Comparison of ENCODE assay signal across 21 mouse cellular contexts in genomic region chr10:93442183-93442582, GRCm38 (mm10). TPM values are rescaled to one million over a fixed set of nuclear protein-coding genes. Genes with fewer than 3 reads are reported as not detected.
DNase-seq lines count a peak whose midpoint lies in the region; ATAC-seq lines count a peak whose summit lies in the region.
"Had no signal": no experiment of that assay in that cellular context is flagged by ENCODE, and none has a peak within 500 bp of the region (broad histone marks: within the 10 kb centered on the region; RNA-seq: fewer than 3 reads in every experiment).

No protein-coding gene starts in this region.

- WGBS in heart, embryonic 15.5 days: 49% methylated on average over 3 of the region's 3 CpGs
- 87% methylated on average over 3 of the region's 3 CpGs for WGBS in forebrain, embryonic 12.5 days

- H3K4me3 ChIP-seq in heart, embryonic 15.5 days: no peak overlapping the region
- no peak overlapping the region for H3K4me3 ChIP-seq in forebrain, embryonic 12.5 days (replicated peaks)
- H3K4me3 ChIP-seq: embryonic facial prominence, embryonic 12.5 days; erythroblast, embryonic 14.5 days; limb, embryonic 15.5 days; liver, embryonic 15.5 days; neural tube, embryonic 12.5 days had no signal

- no peaks in the 10 kb centered on the region for H3K27me3 ChIP-seq in heart, embryonic 15.5 days
- H3K27me3 ChIP-seq in forebrain, embryonic 12.5 days: no peaks in the 10 kb centered on the region
- H3K27me3 ChIP-seq: embryonic facial prominence, embryonic 12.5 days; limb, embryonic 15.5 days; liver, embryonic 15.5 days; neural tube, embryonic 12.5 days had no signal

- no peak overlapping the region for H3K9ac ChIP-seq in heart, embryonic 15.5 days
- H3K9ac ChIP-seq in forebrain, embryonic 12.5 days: no peak overlapping the region
- H3K9ac ChIP-seq: embryonic facial prominence, embryonic 12.5 days; limb, embryonic 15.5 days; liver, embryonic 15.5 days; neural tube, embryonic 12.5 days had no signal

- intact Hi-C loops in heart, postnatal 25 days (cut with DNase I): no loop called here

- H3K4me1 ChIP-seq in heart, embryonic 15.5 days (replicated peaks): peaks cover 67% of the 10 kb centered on the region
- H3K4me1 ChIP-seq in forebrain, embryonic 12.5 days: 0 out of 2 replicates have a peak, but pooled peaks cover 2% of the 10 kb centered on the region
- H3K4me1 ChIP-seq: neural tube, embryonic 12.5 days had no signal

- no peaks in the 10 kb centered on the region for H3K36me3 ChIP-seq in heart, embryonic 15.5 days
- H3K36me3 ChIP-seq in forebrain, embryonic 12.5 days (replicated peaks): no peaks in the 10 kb centered on the region
- H3K36me3 ChIP-seq: embryonic facial prominence, embryonic 12.5 days; G1E; limb, embryonic 15.5 days; liver, embryonic 15.5 days; neural tube, embryonic 12.5 days had no signal

- H3K27ac ChIP-seq in heart, embryonic 15.5 days: peak overlapping the region; percentile 81
- no peak overlapping the region for H3K27ac ChIP-seq in forebrain, embryonic 12.5 days
- H3K27ac ChIP-seq: embryonic facial prominence, embryonic 12.5 days; limb, embryonic 15.5 days; liver, embryonic 15.5 days; neural tube, embryonic 12.5 days had no signal

- ATAC-seq in heart, embryonic 15.5 days (replicated peaks; ENCODE audit: insufficient number of reproducible peaks, insufficient read depth, low FRiP score, low read depth): peak; percentile 47
- ATAC-seq in forebrain, embryonic 12.5 days (ENCODE audit: low FRiP score): no peak
- ATAC-seq: forebrain, embryonic 14.5 days had no signal

- DNase-seq in heart, postnatal 25 days (ENCODE audit: low spot score): no peak
- peak; percentile 51 for DNase-seq in thymus, postnatal 0 days (ENCODE audit: low spot score)
- no peak for DNase-seq in thymus, adult 18-20 months
- peak; percentile 54 for DNase-seq in adipocyte (ENCODE audit: low spot score)
- peak; percentile 37 for DNase-seq in naive thymus-derived CD4-positive, alpha-beta T cell, adult 2 months (ENCODE audit: low read depth)
- no peak for DNase-seq in kidney, adult 9 months
- DNase-seq: cerebellum, adult 8-10 months; gastrocnemius, postnatal 25 days; kidney, postnatal 14 days; lung, postnatal 4 days had no signal

- no peak overlapping the region for H3K4me2 ChIP-seq in heart, embryonic 15.5 days
- H3K4me2 ChIP-seq in forebrain, embryonic 12.5 days: no peak overlapping the region
- H3K4me2 ChIP-seq: embryonic facial prominence, embryonic 12.5 days; limb, embryonic 15.5 days; liver, embryonic 15.5 days; midbrain, embryonic 11.5 days; neural tube, embryonic 12.5 days had no signal

- H3K9me3 ChIP-seq in heart, embryonic 15.5 days (replicated peaks): no peaks in the 10 kb centered on the region
- H3K9me3 ChIP-seq in forebrain, embryonic 12.5 days: no peaks in the 10 kb centered on the region
- H3K9me3 ChIP-seq: embryonic facial prominence, embryonic 12.5 days; G1E; limb, embryonic 15.5 days; liver, embryonic 15.5 days; neural tube, embryonic 12.5 days had no signal

RNA-seq across cellular contexts. Expression of gene Lta4h, which starts 11.0 kb away (rescaled TPM):
- 328 and 364 TPM in 2 replicates for polyA plus RNA-seq in heart, embryonic 15.5 days (2015; fragmentation: Nextera tagmentation; extraction: Ambion mirVana)
- 10 to 100 TPM; 33.8 to 34.1 TPM for total RNA-seq in heart, postnatal 25 days (2021)
- polyA plus RNA-seq in thymus, postnatal 0 days (2015; fragmentation: Nextera tagmentation; extraction: Ambion mirVana): 261 and 264 TPM in 2 replicates
- polyA plus RNA-seq in forebrain, embryonic 12.5 days (2016; fragmentation: Nextera tagmentation; extraction: Ambion mirVana): 137 and 145 TPM in 2 replicates

RNA-seq across cellular contexts. Expression of gene Hal, which starts 46.4 kb away (rescaled TPM):
- polyA plus RNA-seq in heart, embryonic 15.5 days (2015; fragmentation: Nextera tagmentation; extraction: Ambion mirVana): 0.11 and 0.29 TPM in 2 replicates
- under 1 TPM; 0.21 to 0.50 TPM for total RNA-seq in heart, postnatal 25 days (2021)
- 4.2 and 5.5 TPM in 2 replicates for polyA plus RNA-seq in thymus, postnatal 0 days (2015; fragmentation: Nextera tagmentation; extraction: Ambion mirVana)
- polyA plus RNA-seq in forebrain, embryonic 12.5 days (2016; fragmentation: Nextera tagmentation; extraction: Ambion mirVana): 0.08 TPM in 1 of 2 replicates, not detected in the other
- polyA plus RNA-seq: cortical plate, adult 2 months; embryonic facial prominence, embryonic 12.5 days; erythroblast, embryonic 14.5 days; forebrain, embryonic 14.5 days; G1E; midbrain, embryonic 11.5 days had no signal

Comparison
In these comparisons a context has a peak if more than half of its experiments do, and no peak if none do; other contexts are left out.
1. DNase-seq: peak in thymus, postnatal 0 days (single experiment), adipocyte (single experiment) and naive thymus-derived CD4-positive, alpha-beta T cell, adult 2 months (single experiment); none in heart, postnatal 25 days (single experiment), thymus, adult 18-20 months (0 of 2) and kidney, adult 9 months (single experiment).